Mouse (Mus musculus) CH12.LX (cell line): ENCODE data around the gene Rasl10a.

ENCODE experiments used
- BHLHE40 ChIP-seq: IDR thresholded peaks from 2 replicates; pipeline ENCODE4 v1.6.1; 2011; ENCODE audit warnings: mild to moderate bottlenecking, low read depth, low read length, improper control_type of control experiment
- CTCF ChIP-seq, 2 experiments: IDR thresholded peaks in 1 of 2; conservative IDR thresholded peaks in 1 of 2; 2 replicates each; pipeline ENCODE4 v1.5.1; 2011 to 2012; ENCODE audit warnings: low read depth in 2 of 2, low read length in 2 of 2, improper control_type of control experiment in 1 of 2, inconsistent platforms in 1 of 2, mild to moderate bottlenecking in 1 of 2, moderate library complexity in 1 of 2
- E2F4 ChIP-seq: IDR thresholded peaks from 2 replicates; pipeline ENCODE4 v1.6.1; 2011; ENCODE audit warnings: low read depth, low read length, improper control_type of control experiment; ENCODE audit not compliant: insufficient replicate concordance
- EP300 ChIP-seq: IDR thresholded peaks from 2 replicates; pipeline ENCODE4 v1.6.1; 2011; ENCODE audit warnings: low read length, improper control_type of control experiment
- ETS1 ChIP-seq: conservative IDR thresholded peaks from 2 replicates; pipeline ENCODE4 v1.6.1; 2012; ENCODE audit warnings: low read depth, mild to moderate bottlenecking, inconsistent platforms, low read length, improper control_type of control experiment, moderate library complexity
- IRF4 ChIP-seq: IDR thresholded peaks from 2 replicates; pipeline ENCODE4 v1.6.1; 2014; ENCODE audit warnings: low read depth, mild to moderate bottlenecking, inconsistent platforms, low read length, improper control_type of control experiment
- MEF2A ChIP-seq: IDR thresholded peaks from 2 replicates; pipeline ENCODE4 v1.6.1; 2014; ENCODE audit warnings: low read depth, mild to moderate bottlenecking, inconsistent platforms, low read length, improper control_type of control experiment, borderline replicate concordance
- MXI1 ChIP-seq: IDR thresholded peaks from 2 replicates; pipeline ENCODE4 v1.6.1; 2011; ENCODE audit warnings: mild to moderate bottlenecking, low read depth, low read length, improper control_type of control experiment
- NELFE ChIP-seq: IDR thresholded peaks from 2 replicates; pipeline ENCODE4 v1.6.1; 2011; ENCODE audit warnings: low read depth, low read length, improper control_type of control experiment
- POLR2A ChIP-seq: IDR thresholded peaks from 2 replicates; pipeline ENCODE4 v1.6.1; 2011; ENCODE audit warnings: low read depth, mild to moderate bottlenecking, improper control_type of control experiment, low read length
- RAD21 ChIP-seq: IDR thresholded peaks from 2 replicates; pipeline ENCODE4 v1.6.1; 2011; ENCODE audit warnings: low read depth, mild to moderate bottlenecking, low read length, improper control_type of control experiment, moderate library complexity
- USF2 ChIP-seq: conservative IDR thresholded peaks from 2 replicates; pipeline ENCODE4 v1.6.1; 2011; ENCODE audit warnings: low read depth, low read length, improper control_type of control experiment
- ZMIZ1 ChIP-seq: IDR thresholded peaks from 2 replicates; pipeline ENCODE4 v1.6.1; 2012; ENCODE audit warnings: low read depth, mild to moderate bottlenecking, inconsistent platforms, low read length, improper control_type of control experiment

DNA sequence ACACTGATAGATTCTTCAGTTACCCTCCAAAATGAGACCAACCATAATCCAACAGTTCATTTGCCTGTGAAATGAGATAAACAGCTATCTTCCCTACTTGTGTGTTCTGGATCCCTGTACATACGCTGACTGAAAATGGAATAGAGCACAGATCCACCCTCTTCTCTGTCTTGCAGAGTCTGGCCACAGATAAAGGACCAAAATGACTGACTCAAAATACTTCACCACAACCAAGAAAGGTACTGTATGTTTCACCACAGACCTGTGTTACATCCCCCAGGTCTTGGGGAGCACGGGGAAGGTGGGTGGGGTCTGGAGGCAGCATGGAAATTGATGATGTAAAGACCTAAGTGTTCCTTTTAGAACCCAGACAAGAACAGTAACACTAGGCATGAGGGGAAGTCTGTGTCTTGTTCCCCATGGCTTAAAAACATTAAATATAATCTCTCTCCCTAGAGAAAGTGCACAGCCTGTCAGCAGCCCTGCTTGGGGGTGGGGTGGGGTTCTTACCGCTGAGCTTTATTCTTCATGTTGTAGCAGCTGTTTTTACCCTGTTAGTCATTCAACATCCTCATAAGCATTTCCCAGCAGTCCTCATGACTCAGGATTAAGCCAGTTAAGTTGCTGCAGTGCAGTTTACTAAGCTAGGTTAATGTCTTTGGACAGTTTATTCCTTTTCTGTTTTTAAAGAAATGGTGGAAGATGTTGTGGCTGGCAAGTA is 48.4 kb upstream of the Rasl10a start:
- TF ChIP-seq CTCF (conservative IDR thresholded peaks at IDR 0.05 in 1 of 2, IDR thresholded peaks at IDR 0.05 in 1 of 2; ENCODE audit: low read depth in 2 of 2, low read length in 2 of 2) = no peak
- no peak for TF ChIP-seq POLR2A
- TF ChIP-seq BHLHE40 = no peak
- no peak for TF ChIP-seq RAD21
- no peak for TF ChIP-seq USF2
- no peak for TF ChIP-seq EP300
- TF ChIP-seq E2F4 = no peak
- no peak for TF ChIP-seq MXI1
- TF ChIP-seq MEF2A = no peak
- TF ChIP-seq NELFE = no peak
- TF ChIP-seq ZMIZ1 = no peak
- TF ChIP-seq ETS1 = no peak
- TF ChIP-seq IRF4 = no peak
